Mouse (Mus musculus) cerebellum, adult 18-20 months (tissue): ENCODE measurements around the gene Mroh8.
A peak's percentile ranks its signal among the peaks of the same experiment; 100 is the strongest.

ENCODE experiments used
- DNase-seq, 2 experiments: peaks; one replicate each; pipeline ENCODE4 v3.0.0; 2021

The Mroh8 gene

GRCm38 (mm10) chr2:157279416-157279800 is at the start of gene Mroh8:
TSS of gene Mroh8 (minus strand) at chr2:157279549.
- peak; percentile 72 to 80 for DNase-seq

DNA sequence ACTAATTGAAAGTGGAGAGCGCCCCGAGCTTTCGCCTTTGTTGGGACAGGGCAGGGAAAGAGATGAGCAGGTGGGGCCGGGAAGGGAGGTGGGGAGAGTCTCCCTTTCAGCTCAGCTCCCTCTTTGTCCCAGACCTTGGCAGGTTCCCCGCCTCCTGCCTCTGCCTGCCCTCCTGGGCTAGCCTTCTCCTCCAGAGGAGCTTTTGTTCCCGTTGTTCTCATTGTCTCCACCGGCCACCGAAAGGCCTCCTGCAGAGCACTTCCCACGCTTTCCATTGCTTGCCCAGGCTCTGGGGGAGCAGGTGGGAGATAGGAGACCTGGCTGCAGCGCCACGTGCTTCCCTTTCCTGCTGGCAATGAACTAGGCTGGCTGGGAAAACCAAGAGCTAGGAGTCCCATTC is 49.2 kb upstream of the Mroh8 start:
- DNase-seq: no peak

DNA sequence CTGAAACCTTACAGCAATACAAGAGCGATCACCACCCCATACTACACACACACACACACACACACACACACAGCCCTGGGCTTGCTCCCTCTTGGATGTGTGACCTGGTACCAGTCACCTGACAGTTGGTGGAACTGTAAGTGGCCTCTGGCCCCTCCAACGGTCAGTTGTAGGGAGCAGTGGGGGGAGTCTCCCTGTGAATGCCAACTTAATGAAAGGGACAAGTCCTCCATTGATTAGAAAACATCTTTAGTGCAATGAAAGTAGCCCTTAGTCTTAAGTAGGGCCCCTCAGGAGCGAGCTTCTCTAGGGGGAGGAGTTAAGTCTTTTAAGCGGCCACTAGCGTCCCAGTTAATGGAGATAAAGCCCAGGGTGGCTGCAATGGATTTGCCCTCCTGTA is 48.8 kb upstream of the Mroh8 start:
- no peak for DNase-seq

DNA sequence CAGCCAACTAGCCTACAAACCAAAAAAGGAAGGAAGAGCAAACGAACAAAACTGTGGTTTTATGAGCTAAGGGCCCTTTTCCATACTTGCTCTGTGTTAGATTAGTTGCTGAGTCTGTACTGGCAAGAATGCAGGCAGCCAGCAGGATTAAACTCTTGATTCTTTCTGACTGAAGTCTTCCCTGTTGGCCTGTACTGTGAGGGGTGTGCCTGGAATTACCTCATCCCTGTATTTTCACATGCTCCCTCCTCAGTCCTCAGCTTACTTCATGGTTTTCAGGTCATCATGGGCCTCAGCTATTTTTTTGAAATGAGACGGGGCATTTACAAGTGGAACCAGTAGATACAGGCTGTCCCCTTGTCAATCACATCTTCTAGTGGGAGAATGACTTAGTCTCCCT is 45.9 kb upstream of the Mroh8 start:
- DNase-seq: no peak

GRCm38 (mm10) chr2:157322029-157322766 is 42.8 kb upstream of the Mroh8 start:
- no peak for DNase-seq

DNA sequence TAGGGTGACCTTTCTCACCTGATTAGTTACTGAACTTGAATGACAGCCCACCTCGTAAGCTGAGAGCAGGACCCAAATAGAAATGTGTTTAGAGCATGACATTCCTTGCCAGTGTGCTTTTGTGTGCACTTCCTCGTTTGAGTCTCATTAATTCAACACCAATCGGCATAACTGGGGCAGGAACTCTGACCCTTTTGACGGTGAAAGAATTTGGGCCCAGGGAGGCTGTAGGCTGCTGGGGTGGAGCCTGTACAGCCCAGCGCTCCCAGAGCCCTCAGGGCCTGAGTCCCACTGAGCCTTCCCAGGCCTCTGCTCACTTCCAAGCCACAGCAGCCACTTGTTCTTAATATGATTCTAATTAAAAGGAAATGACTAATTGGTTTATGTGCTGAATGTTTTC is 41.5 kb upstream of the Mroh8 start:
- no peak for DNase-seq

DNA sequence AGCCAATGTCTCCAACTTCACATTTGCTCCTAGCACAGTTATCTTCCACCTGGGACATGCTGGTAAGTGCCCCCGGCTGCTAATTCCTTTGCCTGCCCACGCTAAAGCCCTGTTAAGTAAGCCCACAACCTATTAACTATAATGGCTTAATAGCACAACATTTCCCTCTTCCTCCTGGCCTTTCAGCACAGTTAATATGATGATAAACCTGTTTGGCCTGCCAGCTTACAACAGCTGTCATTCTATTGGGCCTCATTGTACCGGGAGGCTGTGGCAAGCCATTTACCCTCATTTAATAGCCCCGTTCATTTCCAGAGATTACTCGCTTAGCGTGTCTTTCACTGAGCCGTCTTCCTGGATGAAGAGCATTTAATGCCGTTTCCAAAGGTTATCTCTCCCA is 40.8 kb upstream of the Mroh8 start:
- DNase-seq: no peak

- no peak for DNase-seq
These were observed 37.9 kb upstream of the Mroh8 start for GRCm38 (mm10) chr2:157317220-157317619.

DNA sequence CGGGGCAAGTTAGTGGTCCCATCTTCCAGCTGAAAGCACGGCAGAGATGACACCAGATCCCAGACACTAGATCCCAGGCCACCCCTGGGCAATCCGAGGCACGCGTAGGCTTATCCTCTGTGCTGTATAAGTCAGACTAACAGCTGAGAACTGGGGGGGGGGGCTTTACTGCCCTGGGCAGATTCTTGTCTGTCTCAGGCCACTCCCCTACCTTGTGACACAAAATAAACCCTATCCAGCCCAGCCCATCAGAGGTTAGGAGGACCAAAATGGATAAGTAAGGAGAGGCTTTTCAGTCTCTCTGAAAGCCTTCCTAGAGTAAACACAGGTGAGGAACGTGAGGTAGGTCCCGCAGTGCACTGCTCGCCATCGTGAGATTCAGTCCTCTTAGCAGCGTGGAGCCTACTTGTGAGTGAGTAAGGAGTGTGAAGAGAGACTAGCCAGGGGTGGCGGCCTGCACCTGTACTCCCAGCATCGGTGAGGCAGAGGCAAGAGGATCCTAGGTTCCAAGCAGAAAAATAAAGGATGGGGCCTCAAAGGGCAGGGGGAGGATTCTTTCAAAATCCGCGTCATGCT is 37.1 kb upstream of the Mroh8 start:
- no peak for DNase-seq

DNA sequence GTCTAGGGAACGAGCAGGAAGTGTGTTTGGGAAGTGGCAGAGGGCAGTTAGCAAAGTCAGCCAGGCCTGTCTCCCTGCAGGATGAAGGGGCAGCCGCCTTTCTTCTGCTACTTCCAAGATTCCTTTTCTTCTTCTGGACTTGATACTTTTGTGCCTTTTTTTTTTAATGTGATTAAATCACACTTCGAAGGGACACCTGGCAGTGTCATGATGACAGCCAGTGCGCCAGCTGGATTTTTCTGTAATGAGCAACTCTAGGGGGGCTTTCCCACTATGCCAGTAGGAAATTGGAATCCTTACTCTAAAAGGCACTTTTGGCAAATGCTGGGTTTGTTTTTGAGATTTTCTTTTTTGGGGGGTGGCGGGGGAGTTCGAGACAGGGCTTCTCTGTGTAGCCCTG is 36.1 kb upstream of the Mroh8 start:
- DNase-seq: no peak

DNA sequence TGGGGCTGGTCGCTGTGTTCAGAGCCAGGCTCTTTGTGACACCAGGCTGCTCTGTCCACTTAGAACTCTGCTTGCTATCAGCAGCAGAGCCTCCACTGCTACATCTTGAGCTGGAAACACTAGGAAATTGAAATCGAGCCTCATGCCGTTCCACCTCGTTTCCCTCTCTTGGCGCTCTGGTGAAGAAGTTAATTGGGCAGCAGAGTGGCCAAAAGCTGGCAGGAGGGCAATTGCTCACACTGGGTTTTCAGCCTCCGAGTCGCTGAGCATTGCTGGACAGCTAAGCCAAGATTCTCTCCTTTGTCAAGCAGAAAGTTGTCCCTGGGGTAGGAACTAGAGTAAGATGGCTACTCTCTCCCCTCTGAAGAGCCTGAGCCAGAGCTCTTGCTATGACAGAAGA is 35.0 kb upstream of the Mroh8 start:
- DNase-seq: peak; percentile 24 to 41

DNA sequence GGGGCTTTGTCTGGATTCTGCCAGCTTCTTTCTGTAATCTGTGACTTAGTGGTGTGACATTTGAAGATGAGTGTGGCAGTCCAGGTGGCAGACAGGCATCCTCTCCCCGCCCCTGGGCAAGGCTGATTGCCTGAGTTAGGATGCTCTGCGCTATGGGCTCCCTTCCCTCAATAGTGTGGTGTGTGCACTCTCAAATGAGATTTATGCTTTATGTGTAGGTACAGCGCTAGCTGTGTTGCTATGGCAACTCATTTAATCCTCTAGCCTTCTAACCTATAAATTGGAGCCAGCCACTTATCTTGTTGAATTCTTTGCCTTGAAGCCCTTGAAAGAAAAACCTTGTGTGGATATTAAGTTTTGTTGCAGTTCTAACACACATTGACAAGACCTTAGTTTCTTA is 34.4 kb upstream of the Mroh8 start:
- DNase-seq: no peak

GRCm38 (mm10) chr2:157310963-157311637 is 31.8 kb upstream of the Mroh8 start:
- DNase-seq: no peak

DNA sequence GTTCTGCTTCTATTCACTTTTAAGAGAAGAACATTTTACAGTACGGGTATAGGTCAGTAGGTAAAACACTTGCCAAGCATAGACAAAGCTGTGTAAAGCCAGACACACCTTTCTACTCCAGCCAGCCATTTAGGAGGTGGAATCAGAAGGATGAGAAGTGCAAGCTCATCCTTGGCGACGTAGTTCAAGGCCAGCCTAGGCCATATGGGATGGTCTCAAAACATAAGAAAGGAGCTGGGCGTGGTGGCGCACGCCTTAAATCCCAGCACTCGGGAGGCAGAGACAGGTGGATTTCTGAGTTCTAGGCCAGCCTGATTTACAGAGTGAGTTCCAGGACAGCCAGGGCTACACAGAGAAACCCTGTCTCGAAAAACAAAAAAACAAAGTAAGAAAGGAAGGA is 30.3 kb upstream of the Mroh8 start:
- no peak for DNase-seq

GRCm38 (mm10) chr2:157308273-157308917 is 29.0 kb upstream of the Mroh8 start:
- no peak for DNase-seq

DNA sequence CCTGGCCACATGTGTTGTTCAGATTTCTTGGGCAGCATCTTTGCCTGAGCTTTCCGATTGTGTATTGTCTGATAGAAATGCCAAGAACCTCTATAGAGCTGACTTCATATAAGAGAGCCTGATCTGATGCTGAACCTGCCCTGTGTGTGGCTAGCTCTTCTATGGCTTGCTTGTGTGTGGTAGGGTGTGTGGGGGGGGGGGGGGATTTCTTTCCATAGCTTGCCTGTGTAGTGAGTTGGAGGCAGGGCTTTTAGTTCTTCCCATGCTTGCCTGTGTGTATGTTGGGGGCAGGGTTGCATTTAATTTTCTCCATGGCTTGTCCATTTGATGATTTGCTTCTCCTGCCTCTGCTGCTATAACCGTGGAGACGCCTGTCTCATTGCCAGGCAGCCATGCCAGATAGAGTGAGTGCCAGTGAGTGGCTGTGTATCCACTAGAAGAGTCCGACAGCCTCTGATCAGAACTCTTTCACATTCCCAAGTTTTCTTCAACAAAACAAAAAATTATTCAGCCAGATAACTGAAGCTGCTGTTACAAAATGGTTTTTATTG is 28.4 kb upstream of the Mroh8 start:
- DNase-seq: peak in 1 of 2 experiments; percentile 31

- DNase-seq: no peak
These were observed 27.0 kb upstream of the Mroh8 start for GRCm38 (mm10) chr2:157306091-157307032.

DNA sequence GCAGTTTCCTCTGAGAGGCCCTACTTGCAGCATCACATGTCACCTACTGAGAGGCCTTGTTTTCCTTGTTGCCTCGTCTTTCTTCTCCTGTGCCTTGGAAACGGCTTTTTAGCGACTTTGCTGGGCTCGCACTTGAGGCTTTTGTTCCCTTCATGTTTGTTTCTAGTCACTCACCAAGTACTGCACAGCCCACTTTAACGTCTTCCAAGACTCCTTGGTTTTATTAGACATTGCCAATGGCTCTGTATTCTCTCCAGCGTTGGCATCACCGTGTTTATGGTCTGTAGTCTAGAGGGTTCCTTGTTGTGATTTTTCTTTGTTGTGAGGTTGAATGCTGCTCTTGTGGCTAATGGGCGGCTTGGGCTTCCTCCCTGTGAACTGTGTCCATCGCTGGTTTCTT is 23.7 kb upstream of the Mroh8 start:
- DNase-seq: no peak

DNA sequence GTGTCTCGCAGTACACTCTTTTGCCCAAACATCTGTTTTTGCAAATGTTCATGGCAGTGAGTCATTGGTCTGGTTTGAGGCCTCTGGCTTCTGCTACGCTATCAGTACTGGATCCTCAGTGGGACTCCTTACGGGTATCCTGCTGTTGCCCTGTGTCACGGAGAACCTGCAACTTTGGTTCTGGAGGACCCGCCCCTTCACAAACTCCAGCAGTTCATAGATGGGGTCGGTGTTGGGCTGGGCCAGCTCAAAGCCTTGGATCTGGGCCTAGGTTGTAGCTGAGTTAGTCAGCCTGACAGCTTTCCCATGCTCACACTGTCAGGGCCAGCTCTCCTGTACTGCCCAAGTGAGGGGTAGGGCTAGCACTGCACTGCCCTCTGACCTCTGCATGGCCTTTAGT is 20.7 kb upstream of the Mroh8 start:
- DNase-seq: no peak

DNA sequence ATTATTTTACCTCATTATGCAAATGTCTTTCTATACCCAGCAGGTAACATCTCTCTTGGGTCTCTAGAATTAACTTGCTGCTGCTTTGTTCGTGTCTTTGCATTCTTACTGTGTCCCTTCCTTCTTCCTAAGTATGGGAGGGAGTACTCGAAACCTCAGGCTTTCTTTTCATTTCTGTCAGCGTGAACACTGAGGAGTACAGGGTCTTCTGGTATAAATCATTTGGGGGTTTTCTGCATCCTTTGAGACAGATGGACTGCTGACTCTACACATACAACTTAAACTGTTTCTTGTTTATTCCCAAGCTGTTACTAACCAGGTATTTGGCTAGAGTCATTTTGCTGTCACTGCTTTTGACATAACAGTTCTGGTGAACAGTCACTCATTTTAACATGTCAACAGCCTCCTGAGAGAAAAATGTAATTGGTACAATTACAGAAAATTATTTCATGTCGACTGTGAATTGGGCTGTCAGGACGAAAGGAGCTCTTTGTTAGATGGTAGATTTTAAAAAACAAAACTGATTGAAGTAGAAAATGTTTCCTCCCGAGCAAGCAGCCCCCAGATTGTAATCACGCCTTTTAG is 16.8 kb upstream of the Mroh8 start:
- DNase-seq: no peak

GRCm38 (mm10) chr2:157292093-157292492 is 12.7 kb upstream of the Mroh8 start:
- DNase-seq: peak; percentile 66 to 70

DNA sequence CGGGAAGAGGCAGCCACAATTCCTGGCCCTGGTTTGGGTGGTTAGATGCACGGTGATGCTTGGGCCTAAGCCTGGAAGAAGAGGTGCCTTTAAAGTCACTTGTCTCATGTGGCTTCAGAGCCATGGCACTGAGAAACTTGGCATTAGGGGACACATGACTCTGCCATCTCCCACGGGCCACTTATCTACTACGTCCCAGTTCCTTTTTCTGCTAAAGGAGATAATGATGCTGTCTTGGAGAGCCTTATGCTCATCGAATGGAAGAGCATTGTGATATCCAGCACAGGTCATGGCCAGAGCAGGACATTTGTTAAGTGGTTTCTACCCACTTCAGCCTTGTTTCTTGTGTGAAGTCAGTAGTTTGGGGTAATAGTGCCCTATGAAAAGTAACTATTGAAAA is 9.6 kb upstream of the Mroh8 start:
- DNase-seq: no peak
